Mouse (Mus musculus): ENCODE results near the gene H3f3a.
"Not testable (repeated sequence)": the region's sequence is repeated elsewhere in the genome, so short reads cannot be mapped to it uniquely, and the experiment has no call there.

The H3f3a gene

DNA sequence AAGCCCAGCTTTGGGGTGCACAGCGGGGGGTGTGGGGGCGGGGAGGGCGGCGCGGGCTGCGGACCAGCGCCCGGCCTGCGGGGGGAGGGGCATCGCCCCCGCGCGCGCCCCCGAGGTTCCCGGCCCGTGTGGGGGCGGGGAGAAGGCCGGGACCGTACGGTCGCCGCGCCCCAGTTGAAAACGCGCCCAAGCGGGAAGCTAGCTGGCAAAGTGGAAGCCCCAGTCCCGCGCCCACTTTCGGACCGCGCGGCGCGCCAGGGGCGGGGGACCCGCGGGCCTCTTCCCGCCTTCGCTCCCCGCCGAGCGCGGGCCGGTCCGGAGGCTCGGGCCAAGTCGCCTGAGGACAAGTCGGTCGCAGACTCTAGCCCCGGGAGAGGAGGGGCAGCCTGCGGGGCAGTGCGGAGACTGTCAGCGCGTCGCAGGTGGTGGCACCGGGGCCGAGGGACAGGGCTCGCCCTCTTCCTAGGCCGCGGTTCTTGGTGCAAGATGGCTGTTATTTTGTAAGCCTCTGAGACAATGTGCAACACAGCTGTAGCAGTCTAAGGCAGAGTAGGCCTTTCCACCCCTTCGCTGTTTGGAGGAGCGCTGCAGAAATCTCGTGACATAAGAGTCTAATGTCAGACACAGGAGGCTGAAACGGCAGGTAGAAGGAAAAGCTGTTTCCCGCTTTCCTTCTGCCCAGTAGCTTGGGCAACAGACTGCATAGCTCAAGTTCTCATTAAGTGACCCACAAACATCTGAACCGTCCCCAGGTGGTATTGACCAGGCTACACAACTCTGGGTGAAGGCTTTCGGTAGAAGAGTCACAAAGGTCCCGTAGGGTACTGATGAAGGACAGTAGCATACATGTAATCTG is at the start of gene H3f3a:
Gene H3f3a (minus strand): TSS at position 59 of the 856 bp plus-strand sequence.
- no peak for DNase-seq (ENCODE audit: low read depth in 2 of 2, low spot score in 2 of 2)

GRCm38 (mm10) chr1:180860030-180860429 is 46.3 kb upstream of the H3f3a start:
- no peak for DNase-seq (ENCODE audit: low read depth in 2 of 2, low spot score in 2 of 2)

- no peak for DNase-seq (ENCODE audit: low read depth in 2 of 2, low spot score in 2 of 2)
Observed at GRCm38 (mm10) chr1:180858763-180859162, 45.0 kb upstream of the H3f3a start.

- peak; percentile 100 for DNase-seq (ENCODE audit: low read depth in 2 of 2, low spot score in 2 of 2)
Observed at GRCm38 (mm10) chr1:180850316-180851270, 36.9 kb upstream of the H3f3a start, which contains the start of gene Sde2. Sde2 (plus strand) TSS chr1:180851127.

- no peak for DNase-seq (ENCODE audit: low read depth in 2 of 2, low spot score in 2 of 2)
Observed at GRCm38 (mm10) chr1:180849701-180850301, 36.1 kb upstream of the H3f3a start.

DNA sequence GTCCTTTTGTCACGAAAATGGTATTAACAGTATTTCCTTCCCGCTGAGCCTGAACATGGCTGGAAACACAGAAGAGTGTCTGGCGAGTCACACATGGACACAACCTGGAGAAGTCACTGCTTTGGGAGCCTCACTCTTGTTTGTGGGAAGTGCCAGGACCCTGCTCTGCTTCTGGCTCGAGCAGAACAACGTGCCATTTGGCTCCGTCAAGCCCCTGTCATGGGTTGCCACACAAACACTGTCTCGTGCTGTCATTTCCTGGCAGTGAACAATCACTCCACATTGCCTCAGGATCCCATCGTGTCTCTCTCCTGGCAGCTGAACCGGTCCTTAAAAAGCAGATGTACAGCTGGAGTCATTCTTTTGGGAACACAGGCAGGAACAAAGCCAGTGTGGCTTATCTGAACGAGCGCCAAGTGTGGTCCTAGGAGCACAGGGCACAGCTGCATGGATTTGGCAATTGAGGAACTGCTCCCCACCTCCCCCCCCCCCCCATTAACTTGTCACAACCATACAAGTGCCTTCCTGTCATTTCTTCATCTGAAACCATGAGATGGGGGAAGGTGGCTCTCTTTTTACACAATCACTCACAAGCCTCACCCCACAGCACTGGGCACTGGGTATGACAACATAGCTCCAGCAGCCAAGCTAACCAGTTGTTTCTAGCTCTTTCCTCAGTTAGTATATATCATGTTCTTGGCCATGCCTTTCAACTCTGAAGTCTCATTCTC is 34.9 kb upstream of the H3f3a start:
- DNase-seq (ENCODE audit: low read depth in 2 of 2, low spot score in 2 of 2) = peak; percentile 38 to 56

DNA sequence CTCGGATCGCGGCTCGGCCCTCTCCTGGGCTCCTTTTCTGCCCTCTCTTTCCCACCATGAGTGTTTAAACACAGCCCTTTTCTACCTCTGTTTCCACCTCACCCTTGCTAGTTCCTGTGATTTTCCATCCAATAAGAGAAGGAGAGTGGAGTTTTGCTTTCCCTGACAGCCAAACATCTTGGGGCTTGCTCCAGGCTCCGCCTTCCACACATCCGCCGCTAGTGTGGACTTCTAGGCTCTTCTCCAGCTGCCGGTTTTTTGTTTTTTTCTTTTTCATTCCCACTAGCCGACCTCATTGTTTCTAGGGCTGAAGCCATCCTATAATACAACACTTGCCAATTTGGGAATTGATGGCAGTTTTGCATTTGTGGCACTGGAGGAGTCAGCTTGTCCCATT is 34.4 kb upstream of the H3f3a start:
- peak; percentile 52 to 61 for DNase-seq (ENCODE audit: low read depth in 2 of 2, low spot score in 2 of 2)

- no peak for DNase-seq (ENCODE audit: low read depth in 2 of 2, low spot score in 2 of 2)
Observed at GRCm38 (mm10) chr1:180841561-180842300, 28.0 kb upstream of the H3f3a start.

DNA sequence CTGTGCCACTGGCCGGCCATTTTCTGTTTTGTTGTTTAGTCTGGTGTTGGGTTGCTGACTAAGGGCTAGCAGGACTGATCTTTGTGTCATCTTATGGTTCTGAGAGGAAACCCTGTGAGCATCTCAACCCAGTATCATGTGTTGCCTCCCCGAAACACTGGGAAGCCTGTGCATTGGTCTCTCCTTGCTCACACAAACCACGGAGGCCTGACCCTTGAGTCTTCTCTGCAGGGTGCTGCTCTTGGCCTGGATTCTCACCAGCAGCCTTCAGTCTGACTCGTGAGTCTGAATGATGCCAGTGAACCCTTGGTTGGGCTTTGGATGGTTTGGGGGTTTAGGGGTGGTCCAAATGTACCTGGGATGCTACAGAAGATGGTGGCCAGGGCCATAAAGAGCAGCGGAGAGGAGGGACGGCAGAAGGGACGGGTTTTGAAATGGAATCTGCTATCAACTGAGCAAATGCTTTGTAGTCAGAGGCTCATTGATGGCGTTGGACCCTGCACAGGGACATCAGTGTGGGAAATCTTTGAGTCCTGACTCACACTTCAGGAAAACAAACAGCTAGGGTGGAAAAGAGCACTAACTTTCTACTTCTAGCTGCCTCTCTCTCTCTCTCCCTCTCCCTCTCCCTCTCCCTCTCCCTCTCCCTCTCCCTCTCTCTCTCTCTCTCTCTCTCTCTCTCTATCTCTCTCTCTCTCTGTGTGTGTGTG is 25.6 kb upstream of the H3f3a start:
- DNase-seq (ENCODE audit: low read depth in 2 of 2, low spot score in 2 of 2) = no peak

- no peak for DNase-seq (ENCODE audit: low read depth in 2 of 2, low spot score in 2 of 2)
Observed at GRCm38 (mm10) chr1:180838014-180838413, 24.3 kb upstream of the H3f3a start.

GRCm38 (mm10) chr1:180837186-180837585 is 23.4 kb upstream of the H3f3a start:
- DNase-seq (ENCODE audit: low read depth in 2 of 2, low spot score in 2 of 2) = no peak

GRCm38 (mm10) chr1:180836467-180836866 is 22.7 kb upstream of the H3f3a start:
- not testable (repeated sequence) for DNase-seq (ENCODE audit: low read depth in 2 of 2, low spot score in 2 of 2)

- DNase-seq (ENCODE audit: low read depth in 2 of 2, low spot score in 2 of 2) = no peak
Observed at GRCm38 (mm10) chr1:180835273-180836015, 21.7 kb upstream of the H3f3a start.

DNA sequence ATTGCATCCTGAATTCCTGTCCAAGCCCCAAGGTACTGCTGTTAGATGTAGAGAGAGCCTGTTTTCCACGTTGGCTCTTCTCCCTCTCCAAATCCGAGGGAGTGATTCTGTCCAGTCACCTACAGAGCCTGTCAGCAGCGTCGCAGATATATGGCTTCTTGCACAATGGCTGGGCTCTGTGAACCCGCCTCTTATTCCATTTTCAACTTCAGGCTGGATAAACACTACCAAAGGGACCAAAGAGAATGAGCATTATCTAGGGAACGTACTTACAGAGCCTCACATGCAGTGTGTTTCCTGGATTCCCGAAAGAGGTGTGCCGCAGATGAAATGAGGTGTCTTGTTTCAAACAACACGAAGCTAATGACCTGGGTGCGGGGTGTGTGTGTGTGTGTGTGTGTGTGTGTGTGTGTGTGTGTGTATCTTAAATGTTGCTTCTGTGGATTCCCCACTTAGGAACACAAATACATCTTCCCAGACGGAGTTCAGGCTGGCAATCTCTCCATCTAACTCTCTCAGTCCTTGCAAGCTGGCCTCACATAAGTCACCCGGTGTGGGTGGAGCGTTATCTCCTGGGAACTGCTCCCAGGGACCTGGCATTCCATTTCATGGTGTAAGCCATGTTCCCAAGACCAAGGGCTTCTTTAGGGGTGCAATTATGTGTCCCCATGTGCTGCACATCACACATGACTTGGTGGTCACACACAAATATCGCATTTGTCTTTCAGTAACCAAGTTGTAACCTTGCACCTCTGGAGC is 17.0 kb upstream of the H3f3a start:
- DNase-seq (ENCODE audit: low read depth in 2 of 2, low spot score in 2 of 2) = no peak

DNA sequence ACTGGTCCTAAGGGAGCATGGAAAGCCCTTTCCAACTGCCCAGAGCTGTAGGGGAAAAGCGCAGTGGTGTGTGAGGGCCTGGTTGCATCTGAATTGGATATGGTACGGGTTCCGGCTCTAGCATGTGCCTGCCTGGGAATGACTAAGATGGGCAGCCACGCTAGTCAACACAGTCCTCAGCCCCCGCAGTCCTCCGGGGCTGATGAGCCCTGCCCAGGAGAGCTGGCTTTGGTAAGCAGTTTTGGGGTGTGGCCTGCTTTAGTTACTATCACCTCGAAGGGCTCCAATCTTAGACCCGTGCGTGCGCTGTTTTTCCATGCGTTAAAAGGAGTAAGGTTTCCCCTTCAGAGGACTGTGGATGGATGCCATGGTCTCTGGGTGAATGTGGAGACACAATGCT is 16.4 kb upstream of the H3f3a start:
- DNase-seq (ENCODE audit: low read depth in 2 of 2, low spot score in 2 of 2) = no peak

GRCm38 (mm10) chr1:180829775-180830174 is 16.0 kb upstream of the H3f3a start:
- DNase-seq (ENCODE audit: low read depth in 2 of 2, low spot score in 2 of 2) = peak in 1 of 2 experiments; percentile 19

DNA sequence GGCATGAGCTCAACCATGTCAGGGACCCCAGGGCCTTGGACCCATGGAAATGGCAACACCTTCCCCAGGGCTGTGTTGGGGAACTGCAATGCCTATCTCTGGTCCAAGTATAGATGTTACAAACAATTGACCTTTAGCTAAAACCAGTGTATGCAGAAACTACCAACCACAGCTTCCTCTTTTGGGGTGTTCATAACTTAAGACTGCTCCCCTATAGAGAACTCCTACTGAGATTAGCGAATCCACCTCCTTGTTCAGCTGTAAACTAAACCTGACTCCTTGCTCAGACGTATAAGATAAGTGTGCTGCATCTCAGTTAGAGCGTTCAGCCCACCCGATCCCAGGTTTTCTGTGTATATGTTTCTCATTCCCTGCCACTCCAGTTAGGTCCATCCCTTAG is 12.9 kb upstream of the H3f3a start:
- DNase-seq (ENCODE audit: low read depth in 2 of 2, low spot score in 2 of 2) = no peak

- peak in 1 of 2 experiments; percentile 28 for DNase-seq (ENCODE audit: low read depth in 2 of 2, low spot score in 2 of 2)
Observed at GRCm38 (mm10) chr1:180824721-180825120, 11.0 kb upstream of the H3f3a start.

Data from CD8-positive naive resting alpha-beta T cell, adult 2 months (primary cell).